Mouse (Mus musculus): ENCODE data around the gene Fggy.

The Fggy gene

GRCm38 (mm10) chr4:95597208-95597607 is 39.9 kb downstream of the Fggy start:
- no peak for DNase-seq

DNA sequence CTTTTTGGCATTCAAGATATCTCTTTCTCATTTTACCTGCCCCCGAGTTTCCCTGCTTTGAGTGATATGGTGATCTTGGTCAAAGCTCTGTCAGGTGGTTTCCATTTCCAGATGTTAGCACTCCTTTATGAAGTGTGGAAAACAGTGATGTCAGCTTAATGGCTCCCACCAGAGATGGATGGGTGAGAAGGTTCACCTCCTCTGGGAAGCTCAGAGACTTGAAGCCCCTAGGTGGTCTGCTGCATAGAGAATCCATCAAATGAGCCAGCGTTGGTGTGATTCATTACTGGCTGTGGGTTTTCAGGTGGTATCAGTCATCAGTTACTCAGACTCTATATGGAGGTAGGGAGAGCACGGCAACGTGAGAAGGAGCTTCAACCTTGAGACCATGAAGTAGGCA is 44.5 kb downstream of the Fggy start:
- no peak for DNase-seq

- DNase-seq, result no peak
Measured at GRCm38 (mm10) chr4:95603254-95603653, 45.9 kb downstream of the Fggy start.

GRCm38 (mm10) chr4:95610663-95611062 is 53.4 kb downstream of the Fggy start:
- no peak for DNase-seq

- DNase-seq, result no peak
Measured at GRCm38 (mm10) chr4:95611390-95611789, 54.1 kb downstream of the Fggy start.

GRCm38 (mm10) chr4:95621046-95621445 is 63.7 kb downstream of the Fggy start:
- DNase-seq, result no peak

DNA sequence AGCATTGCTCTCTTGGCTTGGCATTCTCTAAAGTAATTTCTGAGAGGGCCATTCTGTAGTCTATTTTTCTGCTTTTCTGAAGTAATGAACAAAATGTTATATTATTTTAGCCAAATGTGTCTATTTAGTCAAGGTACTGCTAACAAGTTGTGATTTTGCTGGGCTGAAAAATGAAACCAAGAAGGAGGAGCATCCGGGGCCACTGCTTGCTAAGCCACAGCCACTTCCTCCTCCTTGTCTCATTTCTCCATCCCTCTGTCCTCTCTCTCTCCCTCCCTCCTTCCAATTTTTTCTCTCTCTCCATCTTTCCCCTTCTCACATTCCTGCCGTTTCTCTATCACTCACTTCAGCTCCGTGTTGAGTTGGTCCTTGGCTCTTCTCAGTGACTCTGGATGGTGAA is 67.4 kb downstream of the Fggy start:
- no peak for DNase-seq

- DNase-seq, result no peak
Measured at GRCm38 (mm10) chr4:95625651-95626050, 68.3 kb downstream of the Fggy start.

GRCm38 (mm10) chr4:95626186-95626585 is 68.9 kb downstream of the Fggy start:
- DNase-seq, result no peak

DNA sequence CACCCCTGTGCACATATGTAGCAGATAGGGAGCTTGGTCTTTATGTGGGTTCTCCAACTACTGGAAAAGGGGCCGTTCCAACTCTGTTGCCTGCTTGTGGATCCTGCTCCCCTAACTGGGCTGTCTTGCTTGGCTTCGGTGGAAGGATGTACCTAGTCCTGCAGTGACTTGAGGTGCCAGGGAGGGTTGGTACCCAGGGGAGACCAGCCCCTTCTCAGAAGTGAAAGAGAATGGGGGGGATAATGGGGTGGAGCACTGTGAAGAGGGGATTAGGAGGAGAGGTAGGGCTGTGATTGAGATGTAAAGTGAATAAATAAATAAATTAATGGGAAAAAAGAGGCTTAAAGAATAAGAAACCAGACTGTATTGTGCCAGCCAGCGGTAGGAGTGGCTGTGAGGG is 77.6 kb downstream of the Fggy start:
- DNase-seq, result no peak

GRCm38 (mm10) chr4:95636937-95637749 is 79.8 kb downstream of the Fggy start:
- no peak for DNase-seq

DNA sequence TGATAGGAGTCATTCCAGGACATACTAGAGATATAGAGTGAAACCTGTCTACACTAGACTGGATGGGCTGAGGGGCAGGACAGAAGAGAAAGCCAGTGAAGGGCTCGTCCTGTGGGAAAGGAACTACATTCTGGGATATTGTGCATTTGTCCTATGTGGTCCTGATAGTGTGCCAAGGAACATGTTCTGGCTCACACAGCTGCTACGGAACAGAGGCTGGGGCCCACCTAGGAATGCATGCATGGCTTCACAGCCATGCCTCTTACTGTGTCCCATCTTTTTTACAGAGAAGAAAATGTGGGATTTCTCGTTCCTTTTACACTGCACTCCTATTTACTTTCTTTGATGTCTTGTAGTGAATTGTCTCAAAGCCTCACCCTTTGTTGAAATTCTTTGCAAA is 80.8 kb downstream of the Fggy start:
- DNase-seq, result no peak

DNA sequence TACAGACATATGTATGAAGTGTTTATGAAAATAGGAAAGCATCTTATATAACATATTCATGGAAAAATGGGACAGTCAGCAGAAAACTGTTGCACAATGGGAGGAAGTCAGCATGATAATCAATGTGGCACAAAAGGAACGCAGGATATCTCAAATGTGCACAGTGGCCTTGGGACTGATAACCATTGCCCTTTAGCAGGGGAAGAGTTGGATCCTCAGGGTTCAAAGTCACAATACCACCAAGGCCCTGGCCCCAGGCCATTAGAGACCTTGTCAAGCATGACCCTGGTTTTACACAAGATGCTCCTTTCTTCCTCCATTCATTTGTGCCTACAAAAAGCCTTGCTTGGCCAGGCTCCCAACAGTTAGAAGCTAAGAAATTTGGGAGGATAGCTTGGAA is 83.5 kb downstream of the Fggy start:
- DNase-seq, result no peak

DNA sequence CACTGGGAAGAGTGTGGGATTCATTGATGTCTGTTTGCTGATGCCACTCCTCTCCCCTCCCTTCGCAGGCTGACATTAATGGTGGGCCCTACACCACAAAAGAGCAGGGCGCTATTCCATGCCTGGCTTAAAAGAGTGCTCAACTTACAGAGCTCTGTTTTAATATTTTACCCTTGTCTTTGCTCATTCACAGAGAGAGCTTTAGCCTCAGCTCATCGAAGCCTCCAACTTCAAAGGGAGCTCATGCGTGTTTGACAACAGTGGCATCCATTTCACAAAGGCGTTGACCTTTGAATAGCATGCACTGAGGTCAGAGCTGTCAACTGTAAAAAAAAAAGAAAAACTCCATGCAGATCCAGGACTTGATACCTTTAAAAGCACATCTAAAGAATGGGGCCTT is 86.7 kb downstream of the Fggy start:
- no peak for DNase-seq

- DNase-seq, result no peak
Measured at GRCm38 (mm10) chr4:95648801-95649551, 91.7 kb downstream of the Fggy start.

DNA sequence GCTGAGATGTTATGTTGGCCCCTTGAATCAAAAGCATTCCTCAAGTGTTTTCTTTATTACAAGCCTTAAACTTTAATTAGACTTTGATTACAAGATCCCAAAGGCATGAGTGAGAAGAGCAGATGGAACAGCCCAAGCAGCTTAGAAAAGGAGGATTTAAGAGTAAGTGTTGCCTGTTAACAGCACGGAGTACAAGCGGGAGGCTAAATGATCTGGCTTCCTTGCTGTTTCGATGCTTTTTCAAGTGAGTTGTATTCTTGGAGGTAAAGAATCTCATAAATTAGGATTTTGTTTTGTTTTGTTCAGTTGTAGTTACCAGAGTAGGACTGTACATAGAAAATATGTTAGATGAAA is 92.2 kb downstream of the Fggy start:
- DNase-seq, result no peak

- no peak for DNase-seq
Measured at GRCm38 (mm10) chr4:95649980-95650379, 92.7 kb downstream of the Fggy start.

- DNase-seq, result no peak
Measured at GRCm38 (mm10) chr4:95652044-95652443, 94.7 kb downstream of the Fggy start.

DNA sequence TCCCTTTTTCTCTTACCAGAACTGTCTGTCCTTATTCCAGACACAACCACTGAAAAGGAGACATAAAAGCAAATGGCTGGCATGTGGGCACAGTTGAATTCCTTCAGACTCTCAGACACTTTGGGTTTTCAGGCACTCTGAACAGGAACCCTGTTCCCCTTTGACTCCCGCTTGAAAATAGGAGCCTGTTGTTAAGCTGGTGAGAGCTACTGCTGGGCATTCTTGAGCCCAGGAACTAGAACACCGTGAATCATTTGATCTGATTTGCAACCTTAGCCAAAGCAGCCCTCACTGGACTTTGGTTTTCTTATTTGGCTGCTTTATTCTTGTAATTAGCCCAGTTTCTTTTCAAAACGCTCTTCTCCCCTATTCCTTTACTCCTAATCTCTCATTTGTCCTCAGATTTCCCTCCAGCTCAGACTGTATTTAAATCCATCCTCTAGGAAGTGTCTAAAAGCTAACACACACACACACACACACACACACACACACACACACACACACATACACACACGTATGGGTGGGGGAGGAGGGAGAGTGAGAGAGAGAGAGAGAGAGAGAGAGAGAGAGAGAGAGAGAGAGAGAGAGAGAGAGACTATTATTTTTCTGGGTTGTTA is 96.1 kb downstream of the Fggy start:
- DNase-seq, result no peak

DNA sequence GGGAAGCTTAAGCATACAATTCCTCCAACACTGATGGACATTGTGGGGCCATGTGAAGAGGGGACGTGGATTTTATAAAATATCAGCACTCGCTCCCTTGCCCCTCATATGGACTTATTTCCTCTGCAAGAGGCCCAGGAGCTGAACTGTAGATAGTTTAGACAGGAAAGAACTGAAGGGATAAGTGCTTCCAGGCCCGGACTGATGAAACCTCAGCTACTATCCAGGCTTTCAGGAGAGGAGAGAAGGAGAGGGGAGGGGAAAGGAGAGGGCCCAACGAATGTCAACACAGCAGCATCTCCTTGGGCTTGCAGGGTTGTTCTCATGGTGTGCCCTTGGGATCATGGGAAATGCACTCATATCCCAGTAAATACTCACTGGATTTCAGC is 96.6 kb downstream of the Fggy start:
- no peak for DNase-seq

DNA sequence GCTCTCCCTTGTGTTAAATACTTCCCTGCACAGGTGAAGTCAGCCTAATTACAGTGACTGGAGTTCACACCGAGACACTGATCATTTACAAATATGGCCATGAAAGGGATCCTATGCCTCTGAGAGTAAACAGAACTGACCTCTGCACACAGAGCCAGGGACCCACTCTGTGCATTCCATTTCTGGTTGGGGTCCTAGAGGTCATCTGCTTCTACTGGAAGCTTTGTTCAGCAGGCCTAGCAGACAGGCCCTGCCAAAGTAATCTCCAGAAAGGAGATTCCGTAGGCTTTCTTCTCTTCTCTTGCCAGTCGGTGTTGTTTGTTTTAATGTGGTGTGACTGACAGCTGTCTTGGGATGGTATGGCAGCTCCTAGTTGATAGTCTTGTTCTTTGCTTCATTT is 101.7 kb downstream of the Fggy start:
- no peak for DNase-seq

DNA sequence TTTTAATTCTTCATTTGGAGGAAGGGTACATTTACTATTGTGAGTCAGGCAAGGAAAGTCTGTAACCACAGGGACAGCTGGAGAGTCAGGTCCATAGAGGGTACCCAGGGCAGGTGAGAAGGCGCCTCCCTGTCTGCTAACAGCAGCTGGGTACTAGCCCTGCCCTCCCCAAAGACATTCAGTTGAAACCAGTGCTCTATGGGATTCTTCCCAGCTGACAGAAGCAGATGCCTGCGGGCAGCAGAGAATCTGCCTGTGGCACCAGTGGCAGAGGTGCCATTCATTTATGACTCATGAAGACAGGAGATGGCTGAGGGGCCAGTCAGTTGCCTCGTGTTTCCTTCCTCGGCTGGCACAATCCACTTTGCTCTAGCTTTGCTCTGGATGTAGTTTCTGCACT is 106.3 kb downstream of the Fggy start:
- no peak for DNase-seq

GRCm38 (mm10) chr4:95664327-95664726 is 107.0 kb downstream of the Fggy start:
- no peak for DNase-seq

DNA sequence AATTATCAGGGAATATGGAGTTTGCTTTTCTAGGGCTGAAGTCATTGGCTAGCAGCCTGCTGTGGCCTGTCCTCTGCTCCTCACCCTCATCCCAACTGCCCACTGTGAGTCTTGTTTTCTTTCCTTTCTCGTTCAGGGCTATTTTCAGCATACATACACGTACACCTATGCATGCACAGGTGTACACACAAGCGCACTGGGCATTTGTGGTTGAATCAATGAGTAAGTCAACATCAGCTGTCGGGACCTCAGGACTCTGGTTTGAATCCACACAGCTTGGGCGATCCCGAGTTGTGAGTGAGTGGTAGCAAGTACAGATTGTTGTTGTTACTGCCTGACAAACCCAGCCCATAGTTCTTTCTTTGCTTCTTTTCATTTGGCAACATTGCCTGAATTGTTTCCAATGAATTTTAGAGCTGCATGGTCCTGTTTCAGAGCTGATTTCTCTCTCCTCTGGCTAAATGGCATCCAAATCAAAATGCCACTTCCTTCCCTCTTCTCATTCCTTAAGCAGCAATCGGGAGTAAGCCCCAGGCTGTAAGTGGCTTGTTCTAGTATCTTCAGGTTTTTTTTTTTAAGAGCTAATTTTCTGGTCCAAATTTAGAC is 109.1 kb downstream of the Fggy start:
- no peak for DNase-seq
